8 mouse cellular contexts compared by ENCODE assay signal in genomic region chr7:43311632-43312031, GRCm38 (mm10). TPM values are rescaled to one million over a fixed set of nuclear protein-coding genes. Genes with fewer than 3 reads are reported as not detected.
DNase-seq lines count a peak whose midpoint lies in the region; ATAC-seq and TF ChIP-seq lines count a peak whose summit lies in the region.

No protein-coding gene starts in this region.

- H3K27ac ChIP-seq in embryonic facial prominence, embryonic 14.5 days (replicated peaks; ENCODE audit: low read depth, low read length), result no peak overlapping the region
- H3K27ac ChIP-seq in hindbrain, postnatal 0 days, result no peak overlapping the region
- no peak overlapping the region for H3K27ac ChIP-seq in thymus, adult 2 months (ENCODE audit: control insufficient read depth, insufficient read depth, low read length)

- 76% methylated on average over 6 of the region's 6 CpGs for WGBS in embryonic facial prominence, embryonic 14.5 days
- WGBS in hindbrain, postnatal 0 days, result 79% methylated on average over 6 of the region's 6 CpGs
- WGBS in thymus, adult 2 months, result 85% methylated on average over 6 of the region's 6 CpGs

- ATAC-seq in erythroblast, adult 5-6 weeks (replicated peaks; ENCODE audit: low FRiP score, poor library complexity, severe bottlenecking), result no peak
- ATAC-seq in embryonic facial prominence, embryonic 14.5 days (ENCODE audit: low read depth), result no peak
- no peak for ATAC-seq in hindbrain, postnatal 0 days
- no peak for ATAC-seq in activated CD4-positive, CD25-positive, alpha-beta regulatory T cell, adult 4 months

- H3K4me1 ChIP-seq in erythroblast, embryonic 14.5 days (ENCODE audit: control insufficient read depth), result peaks cover 22% of the 10 kb centered on the region
- peaks cover 9% of the 10 kb centered on the region; the same call in 1 of the 2 replicates for H3K4me1 ChIP-seq in embryonic facial prominence, embryonic 14.5 days (ENCODE audit: control insufficient read depth, insufficient read depth, low read length)
- H3K4me1 ChIP-seq in hindbrain, postnatal 0 days (ENCODE audit: insufficient read depth, low read length), result no peaks in the 10 kb centered on the region
- 0 out of 2 replicates have a peak, but pooled peaks cover 2% of the 10 kb centered on the region for H3K4me1 ChIP-seq in thymus, adult 2 months (replicated peaks; ENCODE audit: control insufficient read depth, insufficient read depth, low read length)

- H3K36me3 ChIP-seq in erythroblast, embryonic 14.5 days (ENCODE audit: control insufficient read depth), result peaks cover 26% of the 10 kb centered on the region
- H3K36me3 ChIP-seq in embryonic facial prominence, embryonic 14.5 days (ENCODE audit: control insufficient read depth, insufficient read depth, low read length), result peaks cover 24% of the 10 kb centered on the region; the same call in 1 of the 2 replicates
- H3K36me3 ChIP-seq in hindbrain, postnatal 0 days (ENCODE audit: insufficient read depth, low read length), result peaks cover 8% of the 10 kb centered on the region; the same call in 1 of the 2 replicates
- peaks cover 11% of the 10 kb centered on the region; the same call in 1 of the 2 replicates for H3K36me3 ChIP-seq in thymus, adult 2 months (ENCODE audit: control insufficient read depth, insufficient read depth, low read length)

- peak overlapping the region; percentile 91 for H3K4me3 ChIP-seq in erythroblast, embryonic 14.5 days (replicated peaks)
- peak overlapping the region; percentile 77 for H3K4me3 ChIP-seq in embryonic facial prominence, embryonic 14.5 days (ENCODE audit: low read depth, low read length)
- H3K4me3 ChIP-seq in hindbrain, postnatal 0 days (ENCODE audit: low read length), result no peak overlapping the region
- no peak overlapping the region for H3K4me3 ChIP-seq in thymus, adult 2 months (ENCODE audit: control insufficient read depth, insufficient read depth, low read length)

- H3K9me3 ChIP-seq in erythroblast, embryonic 14.5 days (ENCODE audit: control insufficient read depth, low read length), result no peaks in the 10 kb centered on the region
- no peaks in the 10 kb centered on the region for H3K9me3 ChIP-seq in embryonic facial prominence, embryonic 14.5 days (ENCODE audit: control insufficient read depth, low read length)
- H3K9me3 ChIP-seq in hindbrain, postnatal 0 days (ENCODE audit: low read length), result no peaks in the 10 kb centered on the region

- H3K4me2 ChIP-seq in embryonic facial prominence, embryonic 14.5 days (ENCODE audit: low read depth, low read length), result peak overlapping the region; percentile 80
- peak overlapping the region; percentile 80 for H3K4me2 ChIP-seq in hindbrain, postnatal 0 days (ENCODE audit: low read depth, low read length)

- TF ChIP-seq POLR2A in thymus, adult 2 months (IDR thresholded peaks at IDR 0.05; ENCODE audit: control insufficient read depth, extremely low read depth, insufficient read depth, low read length, poor library complexity), result no peak

- no peak for TF ChIP-seq CTCF in hindbrain, postnatal 0 days (IDR thresholded peaks at IDR 0.05; ENCODE audit: low read depth)
- TF ChIP-seq CTCF in thymus, adult 2 months (IDR thresholded peaks at IDR 0.05; ENCODE audit: borderline replicate concordance, control insufficient read depth, extremely low read depth, insufficient read depth, low read length, poor library complexity), result no peak

- H3K9ac ChIP-seq in embryonic facial prominence, embryonic 14.5 days (ENCODE audit: low read depth, low read length), result peak overlapping the region; percentile 30; the same call in 1 of the 2 replicates
- no peak overlapping the region for H3K9ac ChIP-seq in hindbrain, postnatal 0 days (replicated peaks; ENCODE audit: low read length)

- H3K27me3 ChIP-seq in erythroblast, embryonic 14.5 days (ENCODE audit: control insufficient read depth), result no peaks in the 10 kb centered on the region
- H3K27me3 ChIP-seq in embryonic facial prominence, embryonic 14.5 days (replicated peaks; ENCODE audit: control insufficient read depth, insufficient read depth, low read length), result no peaks in the 10 kb centered on the region
- H3K27me3 ChIP-seq in hindbrain, postnatal 0 days (ENCODE audit: insufficient read depth, low read length), result no peaks in the 10 kb centered on the region
- H3K27me3 ChIP-seq in thymus, adult 2 months (ENCODE audit: control insufficient read depth, insufficient read depth, low read length), result no peaks in the 10 kb centered on the region

- no peak for DNase-seq in embryonic facial prominence, embryonic 14.5 days (ENCODE audit: low spot score)
- no peak for DNase-seq in hindbrain, postnatal 0 days (ENCODE audit: low spot score)
- DNase-seq in lung, postnatal 25 days (ENCODE audit: low spot score), result peak; percentile 19
- no peak for DNase-seq in spleen, postnatal 4 days (ENCODE audit: low spot score in 2 of 2)
- DNase-seq in thymus, adult 2 months, result no peak

RNA-seq across cellular contexts. Expression of gene Zfp715, which starts 1.5 kb away (rescaled TPM):
- 0.01 and 0.04 TPM in 2 replicates for polyA plus RNA-seq in erythroblast, embryonic 14.5 days (2012)
- 8.2 and 11.7 TPM in 2 replicates for total RNA-seq in erythroblast, adult 5-6 weeks (2015; ENCODE audit: low replicate concordance)
- 2.6 and 3.0 TPM in 2 replicates for total RNA-seq in erythroblast, adult 5-6 weeks (2017; ENCODE audit: low replicate concordance)
- polyA plus RNA-seq in embryonic facial prominence, embryonic 14.5 days (2014; fragmentation: Nextera tagmentation; extraction: Ambion mirVana), result 14.8 and 17.4 TPM in 2 replicates
- 14.3 and 21.2 TPM in 2 replicates for total RNA-seq in hindbrain, postnatal 0 days (2014; rRNA removed)
- polyA plus RNA-seq in hindbrain, postnatal 0 days (2015; fragmentation: Nextera tagmentation; extraction: Ambion mirVana), result 11.8 and 13.4 TPM in 2 replicates
- 5.6 and 6.7 TPM in 2 replicates for polyA plus RNA-seq in thymus, adult 2 months (2012; rRNA removed)
- polyA plus RNA-seq in activated CD4-positive, CD25-positive, alpha-beta regulatory T cell, adult 4 months (2017; shearing (Covaris generic)), result 10 to 100 TPM; 15.5 to 15.8 TPM

RNA-seq across cellular contexts. Expression of gene Siglecf, which starts 39.5 kb away (rescaled TPM):
- 0.02 TPM in 1 of 2 replicates, not detected in the other for polyA plus RNA-seq in erythroblast, embryonic 14.5 days (2012)
- total RNA-seq in erythroblast, adult 5-6 weeks (2015; ENCODE audit: low replicate concordance), result 2.3 and 7.7 TPM in 2 replicates
- 6.0 and 6.6 TPM in 2 replicates for total RNA-seq in erythroblast, adult 5-6 weeks (2017; ENCODE audit: low replicate concordance)
- polyA plus RNA-seq in embryonic facial prominence, embryonic 14.5 days (2014; fragmentation: Nextera tagmentation; extraction: Ambion mirVana), result 0.32 and 0.37 TPM in 2 replicates
- total RNA-seq in hindbrain, postnatal 0 days (2014; rRNA removed), result not detected in 2 replicates
- 0.26 and 0.30 TPM in 2 replicates for polyA plus RNA-seq in hindbrain, postnatal 0 days (2015; fragmentation: Nextera tagmentation; extraction: Ambion mirVana)
- 1.5 and 2.0 TPM in 2 replicates for polyA plus RNA-seq in thymus, adult 2 months (2012; rRNA removed)
- not detected for polyA plus RNA-seq in activated CD4-positive, CD25-positive, alpha-beta regulatory T cell, adult 4 months (2017; shearing (Covaris generic))

Comparison
In these comparisons a context has a peak if more than half of its experiments do, and no peak if none do; other contexts are left out.
1. H3K4me3 ChIP-seq: peak in erythroblast, embryonic 14.5 days (single experiment) and embryonic facial prominence, embryonic 14.5 days (single experiment); none in hindbrain, postnatal 0 days (single experiment) and thymus, adult 2 months (single experiment).